Mouse (Mus musculus) fibroblast of lung, adult 2 months (primary cell): ENCODE results near the gene Gm3047.
"Not testable (repeated sequence)": the region's sequence is repeated elsewhere in the genome, so short reads cannot be mapped to it uniquely, and the experiment has no call there.

Experiments
- DNase-seq: peaks from one replicate; pipeline ENCODE4 v3.0.0-alpha.2; 2011; ENCODE audit warnings: low read depth

The Gm3047 gene

DNA sequence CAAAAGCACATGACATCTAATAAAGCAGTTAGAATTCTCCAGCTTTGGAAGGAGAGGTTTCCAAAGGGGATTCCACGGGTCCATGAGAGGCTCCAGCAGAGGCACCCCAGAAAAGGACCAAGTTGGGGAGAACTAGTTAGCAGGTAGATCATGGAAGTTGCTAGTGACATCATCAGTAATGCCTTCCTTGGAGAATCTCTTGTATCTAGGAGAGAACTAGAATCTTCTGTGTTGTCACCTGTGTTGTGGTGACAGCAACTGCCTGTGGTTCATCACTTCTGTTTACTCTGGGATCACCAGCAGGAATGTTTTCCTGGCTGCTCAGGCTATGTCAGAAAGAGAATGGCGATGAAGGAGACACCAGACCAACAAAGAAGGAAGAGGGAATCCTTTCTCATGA lies at the start of gene Gm3047:
Gene Gm3047, plus strand, starts transcription at position 301 of the 400 bp plus-strand sequence.
- DNase-seq = not testable (repeated sequence)
